Mouse (Mus musculus) erythroblast, adult 5-6 weeks (primary cell): ENCODE measurements around the gene Trir. TPM values are rescaled to one million over a fixed set of nuclear protein-coding genes. Genes with fewer than 3 reads are reported as not detected.

Source experiments
- ATAC-seq: replicated peaks from 2 replicates; pipeline ENCODE4 v1.8.0; 2016; ENCODE audit warnings: moderate number of reproducible peaks, mild to moderate bottlenecking, moderate TSS enrichment, inconsistent platforms; ENCODE audit not compliant: poor library complexity, low FRiP score, severe bottlenecking
- total RNA-seq, 2 experiments: library from RNA; stranded (forward) in 1 of 2; stranded (reverse) in 1 of 2; fragments of 150-400 nt in 1 of 2; fragments of 200-764, 138-1000 nt in 1 of 2; gene quantifications; 2 replicates each; pipeline versions ENCODE4 v1.2.3 to v1.2.4; 2015 to 2017; ENCODE audit warnings: low replicate concordance in 2 of 2

The Trir gene
- total RNA-seq, 2 experiments from 2014 or later: 32.1 to 103 TPM

DNA sequence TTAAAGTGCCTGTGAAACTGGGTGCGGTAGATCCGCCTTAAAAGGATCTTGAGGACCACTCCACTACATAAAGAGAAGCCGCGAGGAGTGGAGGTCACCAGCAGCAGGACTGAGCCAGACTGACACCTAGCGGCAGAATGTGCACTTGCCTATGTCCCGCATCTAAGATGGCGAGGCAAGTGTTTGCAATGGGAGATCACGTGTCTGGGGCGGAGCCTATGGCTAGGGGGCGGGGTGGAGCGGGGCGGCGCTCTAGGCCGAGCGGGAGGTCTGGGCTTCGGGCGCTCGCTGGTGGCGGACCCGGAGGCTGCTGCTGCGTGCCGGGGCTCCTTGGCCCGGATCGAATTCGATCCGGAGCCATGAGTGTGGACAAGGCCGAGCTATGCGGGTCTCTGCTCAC, 36.3 kb upstream of the Trir start, which contains the start of gene Hook2:
TSS of gene Hook2 (plus strand) at position 255 of the 400 bp plus-strand sequence.
- peak; percentile 80 for ATAC-seq

DNA sequence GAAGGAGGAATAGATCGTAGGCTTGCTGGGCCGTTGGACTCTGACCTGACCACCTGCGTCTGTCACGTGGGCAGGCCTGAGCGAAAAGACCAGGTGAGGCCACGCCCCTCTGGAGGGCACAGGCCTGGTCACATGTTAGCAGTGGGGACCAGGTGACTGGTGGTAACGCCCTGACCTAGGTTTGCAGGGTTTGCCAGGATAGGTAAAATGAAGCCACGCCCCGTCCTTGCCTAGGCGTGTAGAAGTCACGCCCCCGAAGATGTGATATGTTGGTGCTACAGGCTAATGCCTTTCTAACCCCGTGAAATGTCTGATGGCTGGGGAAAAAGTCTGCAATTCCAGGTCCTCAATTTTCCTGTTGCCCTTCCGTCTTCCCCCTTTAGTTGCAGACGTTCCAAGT, 35.8 kb upstream of the Trir start:
- ATAC-seq: peak; percentile 44

DNA sequence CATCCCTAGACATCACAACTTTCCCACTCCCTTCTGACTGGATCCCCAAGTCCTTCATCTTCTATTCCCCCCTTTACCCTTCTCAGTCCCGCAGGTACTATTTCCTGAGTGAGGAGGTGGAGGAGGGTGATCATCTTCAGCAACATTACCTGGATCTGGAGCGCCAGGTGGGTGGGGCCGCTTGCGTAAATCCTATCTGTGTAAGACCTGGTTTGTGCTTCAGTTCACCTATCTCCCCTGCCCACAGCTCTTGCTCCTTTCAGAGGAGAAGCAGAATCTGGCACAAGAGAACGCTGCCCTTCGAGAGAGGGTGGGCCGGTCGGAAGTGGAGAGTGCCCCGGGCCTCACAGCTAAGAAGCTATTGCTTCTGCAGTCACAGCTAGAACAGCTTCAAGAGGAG, 32.2 kb upstream of the Trir start:
- ATAC-seq: no peak

DNA sequence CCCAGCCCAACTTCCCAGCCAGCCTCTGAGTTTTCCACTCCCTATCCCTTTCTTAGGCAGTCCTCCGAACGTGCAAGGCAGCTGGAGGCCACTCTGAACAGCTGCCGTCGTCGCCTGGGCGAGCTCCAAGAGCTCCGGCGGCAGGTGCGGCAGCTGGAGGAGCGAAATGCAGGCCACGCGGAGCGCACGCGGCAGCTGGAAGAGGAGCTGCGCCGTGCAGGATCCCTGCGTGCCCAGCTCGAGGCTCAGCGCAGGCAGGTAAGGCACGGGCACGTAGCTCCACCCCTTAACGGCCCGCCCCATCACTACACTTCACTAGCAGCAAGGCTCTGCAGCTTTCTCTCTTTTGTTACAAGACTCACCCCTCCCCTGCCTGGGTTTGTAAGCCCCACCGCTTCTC, 30.9 kb upstream of the Trir start:
- ATAC-seq: no peak

DNA sequence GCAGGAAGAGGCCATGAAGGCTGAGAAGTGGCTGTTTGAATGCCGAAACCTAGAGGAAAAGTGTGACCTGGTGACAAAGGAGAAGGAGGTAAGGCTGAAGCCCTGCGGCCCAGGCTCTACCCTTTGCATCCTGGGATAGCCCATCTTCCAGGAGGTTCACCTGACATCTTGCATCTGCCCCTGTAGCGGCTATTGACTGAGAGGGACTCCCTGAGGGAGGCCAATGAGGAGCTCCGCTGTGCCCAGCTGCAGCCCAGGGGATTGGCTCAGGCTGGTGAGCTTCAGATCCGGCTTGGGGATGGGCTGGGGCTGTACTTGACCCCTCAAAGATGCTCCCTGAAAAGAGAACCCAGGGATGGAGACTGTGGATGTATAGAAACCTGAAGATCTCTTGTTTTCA, 29.6 kb upstream of the Trir start:
- no peak for ATAC-seq

DNA sequence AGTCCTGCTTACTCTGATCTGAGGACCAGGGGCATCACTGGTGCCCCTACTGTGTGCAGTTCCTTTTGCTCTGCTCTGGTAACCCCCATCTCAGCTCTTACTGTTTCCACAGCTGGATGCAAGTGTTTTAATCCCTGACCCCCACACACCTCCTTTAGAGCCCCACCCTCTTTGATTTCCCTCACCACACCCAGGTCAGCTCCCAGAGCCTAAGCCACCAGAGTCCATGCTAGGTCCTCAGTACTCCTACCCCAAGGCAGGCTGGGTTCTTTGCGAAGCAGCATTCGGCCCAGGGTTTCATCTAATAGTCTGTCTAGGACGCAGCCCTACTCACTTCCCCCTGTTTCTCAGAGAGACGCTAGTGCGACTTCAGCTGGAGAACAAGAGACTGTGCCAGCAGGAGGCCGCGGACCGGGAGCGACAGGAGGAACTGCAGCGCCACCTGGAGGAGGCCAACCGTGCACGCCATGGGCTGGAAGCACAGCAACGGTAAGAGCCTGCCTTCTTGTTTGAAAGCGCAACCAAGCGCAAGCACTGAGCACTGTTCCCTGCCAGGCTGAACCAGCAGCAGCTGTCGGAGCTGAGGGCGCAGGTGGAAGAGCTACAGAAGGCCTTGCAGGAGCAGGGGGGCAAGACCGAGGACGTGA, 28.9 kb upstream of the Trir start:
- ATAC-seq: peak; percentile 90

DNA sequence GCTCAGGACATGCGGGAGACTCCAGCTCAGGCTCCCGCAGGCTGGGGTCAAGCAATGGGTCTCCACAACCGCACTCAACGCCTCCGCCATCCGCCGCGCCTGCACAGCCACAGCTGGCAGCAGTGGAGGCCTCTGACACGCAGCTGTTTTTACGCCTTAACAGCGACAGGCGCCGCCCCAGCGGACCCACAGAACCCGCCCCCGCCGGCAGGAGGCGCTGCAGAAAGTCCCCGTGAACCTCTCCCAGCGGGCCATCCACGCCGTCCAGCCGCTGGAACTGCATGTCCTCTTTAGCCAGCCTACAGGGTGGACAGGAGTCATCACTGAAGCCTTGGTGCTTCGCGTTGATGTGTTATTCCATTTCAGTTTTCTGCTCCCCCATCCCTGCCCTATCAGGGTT, 18.9 kb upstream of the Trir start:
- peak; percentile 77 for ATAC-seq

DNA sequence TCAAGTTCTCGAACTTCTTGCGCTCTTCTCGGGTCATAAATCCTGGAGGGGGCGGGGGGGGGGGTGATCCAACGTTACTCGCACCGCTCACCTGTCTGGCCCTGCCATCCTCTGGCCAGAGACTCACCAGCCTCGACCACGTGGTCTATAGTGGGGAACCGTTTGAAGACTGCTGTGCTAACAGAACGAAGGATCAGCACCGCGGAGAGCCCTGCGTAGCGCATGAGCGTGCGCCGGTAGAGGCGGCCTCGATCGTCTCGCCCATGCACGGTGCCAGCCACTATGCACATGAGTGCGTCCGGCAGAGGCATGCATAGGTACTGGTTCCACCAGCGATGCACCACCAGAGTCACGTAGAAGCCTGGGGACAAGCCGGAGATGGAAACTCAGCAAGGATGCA, 15.4 kb upstream of the Trir start:
- no peak for ATAC-seq

DNA sequence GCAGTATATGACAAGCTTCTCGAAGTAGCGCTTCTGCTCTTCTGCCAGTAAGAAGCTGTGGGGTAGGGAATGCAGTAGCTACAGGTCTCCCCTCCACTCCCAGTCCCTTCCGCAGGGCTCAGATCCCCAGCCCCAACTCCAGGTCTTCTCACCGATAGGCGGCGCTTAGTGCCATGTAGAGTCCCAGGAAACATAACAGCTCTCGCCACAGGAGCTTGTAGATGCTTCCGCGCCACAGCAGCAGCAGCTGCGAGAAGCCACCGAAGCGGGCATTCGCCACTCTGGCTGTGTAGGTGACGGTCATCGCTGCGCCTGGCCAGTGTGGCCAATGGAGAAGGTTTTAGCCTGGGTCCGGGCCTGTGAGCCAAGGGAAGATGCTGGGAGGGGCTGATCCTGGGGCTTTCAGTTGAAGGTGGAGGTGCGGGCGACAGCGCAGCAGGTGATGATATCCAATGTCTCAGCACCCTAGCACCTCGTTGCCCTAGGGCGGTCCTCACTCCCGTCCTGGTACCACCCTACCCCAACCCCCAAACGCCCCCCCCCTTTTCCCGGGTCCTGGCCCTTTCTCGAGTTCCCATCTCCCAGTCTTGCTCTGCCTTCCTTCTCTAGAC, 13.3 kb upstream of the Trir start:
- peak; percentile 70 for ATAC-seq

DNA sequence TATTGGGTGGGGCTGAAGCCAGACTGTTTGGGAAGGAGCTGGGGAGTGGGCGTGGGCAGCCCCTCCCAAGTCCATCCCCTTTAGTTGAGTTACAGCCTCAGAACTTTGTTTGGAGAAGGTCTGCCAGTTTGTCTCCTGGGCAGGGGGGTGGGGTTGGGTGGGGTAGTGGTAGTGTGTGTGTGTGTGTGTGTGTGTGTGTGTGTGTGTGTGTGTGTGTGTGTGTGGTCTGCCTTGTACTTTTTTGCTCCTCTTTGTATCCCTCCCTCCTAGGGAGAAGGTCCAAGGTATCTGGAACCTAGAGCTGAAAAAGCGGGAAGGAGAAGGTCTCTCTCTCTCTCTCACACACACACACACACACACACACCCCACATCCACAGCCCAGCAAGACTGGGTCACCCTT, 12.2 kb upstream of the Trir start, which contains the start of gene Best2:
TSS of gene Best2 (minus strand) at position 101 of the 400 bp plus-strand sequence.
- no peak for ATAC-seq

DNA sequence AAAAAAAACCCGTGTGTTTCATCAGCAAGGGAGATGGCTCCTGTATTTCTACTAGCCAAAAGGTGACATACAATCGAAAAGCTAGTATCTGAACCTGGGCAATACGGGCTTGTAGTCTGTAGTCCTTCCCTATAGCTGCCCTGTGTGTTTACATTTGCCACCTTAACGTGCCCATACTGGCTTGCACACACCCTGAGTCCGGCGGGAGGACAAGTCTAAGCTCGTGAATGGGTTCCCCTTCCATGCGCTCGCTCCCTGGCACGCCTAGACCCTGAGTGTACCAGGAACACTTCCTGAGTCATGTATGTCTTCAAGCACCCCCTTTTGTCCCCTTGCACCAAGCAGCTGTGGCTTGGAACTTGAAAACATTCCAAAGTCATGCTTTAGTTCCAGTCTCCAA, 9.9 kb upstream of the Trir start:
- no peak for ATAC-seq

DNA sequence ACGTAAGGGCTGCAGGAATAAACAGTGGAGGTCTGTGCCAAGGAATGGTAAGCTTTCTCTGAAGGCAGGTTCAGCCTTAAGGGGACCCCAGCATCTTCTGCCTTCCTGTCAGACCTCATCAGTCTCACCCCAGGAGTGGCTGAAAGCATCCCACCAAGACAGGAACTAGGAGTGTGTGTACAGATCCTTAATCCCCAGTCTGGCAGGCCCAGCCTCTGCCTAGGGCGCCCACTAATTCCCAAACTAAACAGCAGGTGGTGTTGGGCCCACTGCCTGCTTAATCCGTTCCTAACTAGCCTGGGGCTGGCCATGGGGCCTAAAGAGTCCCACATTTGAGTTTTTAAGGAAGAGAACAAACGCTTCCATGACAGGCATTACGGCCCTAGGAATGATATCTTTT, 9.4 kb upstream of the Trir start:
- no peak for ATAC-seq

DNA sequence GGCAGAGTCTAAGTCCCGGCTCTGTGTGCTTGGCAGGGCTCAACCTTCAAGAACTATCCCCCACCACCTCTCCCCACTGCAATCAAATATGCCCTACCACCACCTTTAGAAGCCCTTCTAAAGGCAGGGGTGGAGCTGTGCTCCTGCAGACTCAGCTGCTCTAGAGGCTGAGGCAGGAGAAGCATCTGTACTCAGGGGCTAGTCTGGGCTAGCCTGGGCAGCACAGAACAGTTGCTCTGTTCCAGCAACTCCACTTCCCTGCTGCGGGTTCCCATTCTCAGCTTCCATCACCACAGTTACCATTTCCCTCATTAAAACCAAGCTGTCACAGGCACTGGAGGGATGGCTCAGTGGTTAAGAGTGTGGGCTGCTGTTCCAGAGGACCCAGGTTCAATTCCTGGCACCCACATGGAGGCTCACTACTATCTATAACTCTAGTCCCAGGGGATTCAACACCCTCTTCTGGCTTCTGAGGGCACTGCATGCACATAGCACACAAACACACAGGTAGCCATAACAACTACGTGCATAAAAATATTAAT, 5.0 kb upstream of the Trir start:
- no peak for ATAC-seq

DNA sequence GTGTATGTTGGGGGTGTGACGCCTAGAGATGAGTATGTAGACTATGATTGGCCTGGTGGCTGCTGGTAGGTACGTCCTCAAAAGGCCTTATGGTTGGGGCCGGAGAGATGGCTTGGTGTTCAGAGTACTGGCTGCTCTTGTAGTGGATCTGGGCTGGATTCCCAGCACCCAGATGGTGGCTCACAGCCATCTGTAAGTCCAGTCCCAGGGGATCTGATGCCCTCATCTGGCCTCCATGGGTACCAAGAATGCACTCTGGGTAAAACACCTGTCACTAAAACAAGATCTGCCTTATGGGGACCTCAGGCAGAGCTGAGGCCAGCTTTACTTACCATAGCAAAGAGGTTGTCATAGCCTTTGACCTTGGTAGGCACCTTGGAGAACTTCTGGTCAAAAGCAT, 2.8 kb upstream of the Trir start:
- ATAC-seq: no peak

DNA sequence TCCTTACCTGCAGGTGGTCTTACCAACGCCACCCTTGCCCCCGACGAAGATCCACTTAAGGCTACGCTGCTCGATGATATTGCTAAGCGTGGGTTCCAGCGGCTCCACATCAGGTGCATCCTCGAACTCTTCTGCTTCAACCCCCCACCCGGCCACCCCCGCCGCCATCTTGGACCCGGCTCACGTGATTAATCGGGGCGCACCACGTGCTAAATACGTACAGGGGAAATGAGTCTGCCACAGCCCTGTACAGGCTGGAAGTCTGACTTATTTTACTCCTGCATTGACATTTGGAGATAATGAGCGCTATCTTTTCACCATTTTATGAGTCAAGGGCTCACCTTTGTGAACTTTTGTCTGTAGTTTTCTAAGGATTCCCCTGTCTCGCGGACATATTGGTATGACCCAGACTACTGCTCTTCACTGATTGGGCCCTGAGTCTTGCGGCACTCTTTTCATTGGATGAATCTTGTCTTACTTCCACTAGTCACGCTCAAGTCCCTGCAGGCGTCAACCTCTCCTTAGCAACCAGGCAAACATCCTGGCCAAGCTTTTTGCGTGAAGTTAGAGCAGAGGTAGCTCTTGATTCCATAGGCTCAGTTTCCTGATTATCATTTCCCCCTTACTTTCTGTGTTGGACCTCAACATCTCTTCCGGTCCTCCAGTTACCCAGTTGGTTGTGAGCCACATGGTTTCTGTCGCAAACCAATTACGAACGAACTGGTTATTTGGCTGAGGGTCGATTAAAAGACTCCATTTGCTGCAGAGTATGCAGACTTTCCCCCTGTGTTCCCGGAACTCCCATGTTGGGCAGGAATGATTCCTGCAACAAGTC, 1.3 kb upstream of the Trir start, which contains the start of gene Asna1:
TSS of gene Asna1 (minus strand) at position 184 of the 835 bp plus-strand sequence.
- peak; percentile 86 for ATAC-seq

DNA sequence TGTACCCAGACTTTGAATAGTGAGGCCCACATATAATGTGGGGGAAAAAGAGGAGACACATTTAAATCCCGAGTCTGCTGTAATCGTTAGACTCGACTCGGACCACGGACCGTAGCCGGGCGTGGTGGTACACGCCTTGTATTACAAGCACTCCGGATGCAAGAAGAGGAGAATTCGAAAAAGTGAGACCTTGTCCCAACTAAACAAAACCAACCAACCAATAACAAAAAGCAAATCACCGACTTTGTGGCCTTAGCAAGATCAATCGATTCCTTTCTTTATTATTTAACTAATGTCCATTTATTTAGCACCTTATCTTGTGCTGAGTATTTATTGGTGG, 863 bp downstream of the Trir start:
- ATAC-seq: no peak

DNA sequence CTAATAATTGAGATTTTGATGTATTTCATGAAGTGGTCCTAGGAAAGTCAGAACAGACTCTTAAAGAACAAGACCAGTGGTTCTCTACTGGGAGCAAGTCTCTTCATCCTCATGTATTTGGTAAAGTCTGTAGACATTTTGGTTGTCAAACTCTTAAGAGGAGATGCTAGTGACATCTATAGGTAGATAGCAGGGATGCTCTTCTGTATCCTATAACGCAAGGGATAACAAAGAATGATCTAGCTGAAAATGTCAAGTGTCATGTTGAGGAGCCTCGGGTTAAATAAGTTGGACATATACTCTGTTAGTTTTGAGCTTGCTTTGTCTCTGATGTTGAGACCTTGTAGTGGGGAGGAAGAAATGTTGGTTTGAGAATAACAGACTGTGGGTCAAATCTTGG, 1.3 kb downstream of the Trir start:
- ATAC-seq: no peak

DNA sequence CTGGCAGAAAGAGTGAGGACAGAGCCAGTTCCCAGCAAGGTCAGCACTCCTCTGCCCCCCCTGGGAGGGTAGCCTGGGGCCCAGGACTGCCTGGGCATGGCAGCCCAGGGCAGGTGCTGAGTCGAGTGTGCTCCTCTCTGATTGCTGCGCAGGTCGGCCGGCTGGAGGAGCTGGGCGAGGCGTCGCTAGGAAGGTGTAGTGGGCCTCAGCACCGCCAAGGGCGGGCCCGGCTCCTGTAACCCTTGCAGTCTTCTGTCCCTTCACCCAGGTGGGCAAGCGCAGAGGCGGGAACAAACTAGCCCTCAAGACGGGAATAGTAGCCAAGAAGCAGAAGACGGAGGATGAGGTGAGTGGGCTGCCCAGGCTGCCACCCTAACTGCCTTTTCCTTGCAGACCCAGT, 2.6 kb downstream of the Trir start:
- ATAC-seq: no peak

DNA sequence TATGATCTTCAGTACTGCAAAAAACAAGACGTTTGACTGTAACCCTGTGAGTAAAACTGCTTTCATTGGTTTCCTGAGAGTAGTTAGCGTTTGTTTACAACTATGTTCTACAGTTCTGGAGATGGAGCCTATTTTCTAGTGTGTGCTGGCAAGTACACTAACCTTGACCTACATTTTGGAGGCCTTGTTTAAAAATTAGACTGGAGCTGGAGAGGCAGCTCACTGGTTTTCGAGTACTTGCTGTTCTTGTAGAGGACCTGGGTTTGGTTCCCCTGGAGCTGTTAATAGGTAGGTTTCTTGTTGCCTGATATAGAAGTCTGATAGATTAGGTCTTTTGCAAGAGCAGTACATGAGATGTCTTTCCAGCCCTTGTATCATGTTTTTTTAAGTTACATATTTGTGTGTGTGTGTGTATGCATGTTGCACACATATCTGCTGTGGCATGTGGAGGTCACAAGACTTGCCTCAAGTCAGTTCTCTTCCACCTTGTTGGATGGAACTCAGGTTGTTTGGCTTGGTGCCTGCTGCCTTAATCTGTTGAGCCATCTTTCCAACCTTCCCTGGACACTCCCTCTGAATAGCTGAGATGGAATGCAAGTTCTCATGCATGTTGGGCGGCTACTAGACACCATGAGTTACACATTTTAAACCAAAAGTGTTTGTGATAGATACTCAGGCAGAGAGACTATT, 6.1 kb downstream of the Trir start:
- no peak for ATAC-seq

DNA sequence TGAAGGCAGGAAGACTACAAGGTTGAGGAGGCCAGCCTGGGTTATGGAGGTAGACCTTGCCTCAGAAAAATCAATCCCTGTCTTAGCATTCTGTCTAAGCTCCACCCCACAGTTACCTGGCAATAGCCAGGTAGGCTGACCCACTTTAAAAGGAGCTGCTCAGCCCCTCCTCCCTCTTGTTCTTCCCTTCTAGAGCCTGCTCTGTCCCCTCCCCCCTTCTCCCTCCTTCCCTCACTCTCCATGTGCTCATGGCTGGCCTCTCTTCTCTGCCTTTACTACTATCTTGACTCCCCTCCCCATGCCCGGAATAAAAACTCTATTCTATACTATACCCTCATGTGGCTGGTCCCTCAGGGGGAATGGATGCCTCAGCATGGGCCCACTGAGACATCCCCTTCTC, 7.2 kb downstream of the Trir start:
- no peak for ATAC-seq
